Mouse (Mus musculus) right cerebral cortex, postnatal 36 days (tissue): ENCODE results near the gene Mylip.

Experiments used
- DNase-seq, 2 experiments: peaks; one replicate each; pipeline ENCODE4 v3.0.0; 2022; ENCODE audit warnings: low spot score in 2 of 2, mixed read lengths in 1 of 2

Mylip gene

GRCm38 (mm10) chr13:45389448-45390311 is at the start of gene Mylip:
Mylip (plus strand) TSS chr13:45389742.
- DNase-seq: peak; percentile 97 to 98

- DNase-seq: no peak
Measured at GRCm38 (mm10) chr13:45341991-45342390, 47.6 kb upstream of the Mylip start.

- no peak for DNase-seq
Measured at GRCm38 (mm10) chr13:45343541-45343940, 46.0 kb upstream of the Mylip start.

GRCm38 (mm10) chr13:45343966-45344365 is 45.6 kb upstream of the Mylip start:
- no peak for DNase-seq

GRCm38 (mm10) chr13:45345471-45346159 is 43.9 kb upstream of the Mylip start:
- DNase-seq: no peak

GRCm38 (mm10) chr13:45351483-45351882 is 38.1 kb upstream of the Mylip start:
- no peak for DNase-seq

- DNase-seq: no peak
Measured at GRCm38 (mm10) chr13:45354824-45355223, 34.7 kb upstream of the Mylip start.

- no peak for DNase-seq
Measured at GRCm38 (mm10) chr13:45358208-45358607, 31.3 kb upstream of the Mylip start.

GRCm38 (mm10) chr13:45358676-45359323 is 30.7 kb upstream of the Mylip start:
- DNase-seq: no peak

GRCm38 (mm10) chr13:45365788-45366187 is 23.8 kb upstream of the Mylip start:
- DNase-seq: no peak

- DNase-seq: no peak
Measured at GRCm38 (mm10) chr13:45371673-45372072, 17.9 kb upstream of the Mylip start.

GRCm38 (mm10) chr13:45372456-45372855 is 17.1 kb upstream of the Mylip start:
- no peak for DNase-seq

- DNase-seq: no peak
Measured at GRCm38 (mm10) chr13:45374846-45375245, 14.7 kb upstream of the Mylip start.

GRCm38 (mm10) chr13:45382208-45382607 is 7.3 kb upstream of the Mylip start:
- no peak for DNase-seq

- DNase-seq: no peak
Measured at GRCm38 (mm10) chr13:45384636-45385035, 4.9 kb upstream of the Mylip start.

- DNase-seq: no peak
Measured at GRCm38 (mm10) chr13:45385521-45385920, 4.0 kb upstream of the Mylip start.

GRCm38 (mm10) chr13:45386253-45386652 is 3.3 kb upstream of the Mylip start:
- DNase-seq: peak; percentile 18 to 30

GRCm38 (mm10) chr13:45387231-45387630 is 2.3 kb upstream of the Mylip start:
- DNase-seq: no peak

GRCm38 (mm10) chr13:45388254-45388805 is 1.2 kb upstream of the Mylip start:
- no peak for DNase-seq

GRCm38 (mm10) chr13:45388889-45389288 is 653 bp upstream of the Mylip start:
- no peak for DNase-seq

- DNase-seq: peak; percentile 30
Measured at GRCm38 (mm10) chr13:45390312-45390961, 895 bp downstream of the Mylip start.
